Mouse (Mus musculus): ENCODE measurements at regions not wholly inside any gene's neighbourhood (a gene's known extent, or its start where the extent isn't known, plus 50 kb on each side); places are given as distances from the start of the nearest gene placed in this dataset.

DNA sequence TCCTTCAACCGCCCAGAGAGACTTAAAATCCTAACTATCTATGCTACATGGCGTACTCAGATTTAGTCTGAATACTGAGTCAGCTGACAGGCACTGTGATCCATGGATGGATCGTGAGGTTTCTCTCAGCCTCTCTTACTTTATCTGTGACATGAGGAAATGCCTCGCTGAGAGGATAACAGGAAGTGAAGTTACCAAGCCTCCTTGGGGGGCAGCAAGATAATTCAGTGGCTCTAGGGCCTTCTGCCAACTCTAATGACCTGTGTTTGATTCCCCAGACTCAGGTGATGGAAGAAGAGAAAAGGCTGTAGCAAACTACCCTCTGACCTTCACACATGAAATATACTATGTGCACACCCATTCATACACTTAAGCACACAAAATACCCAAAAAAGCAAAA lies 486.3 kb downstream of the Rwdd3 start:
- TF ChIP-seq CHD1 (IDR thresholded peaks at IDR 0.05; ENCODE audit: low read depth, low read length) (no peak), POLR2A (IDR thresholded peaks at IDR 0.05; ENCODE audit: low read depth, low read length) (no peak), ELF1 (IDR thresholded peaks at IDR 0.05; ENCODE audit: low read depth, low read length) (no peak), ZNF384 (IDR thresholded peaks at IDR 0.05; ENCODE audit: low read depth, low read length) (no peak), NRF1 (IDR thresholded peaks at IDR 0.05; ENCODE audit: low read depth, low read length) (no peak), RCOR1 (conservative IDR thresholded peaks at IDR 0.05; ENCODE audit: low read depth, low read length) (no peak), CTCF (conservative IDR thresholded peaks at IDR 0.05 in 1 of 2, IDR thresholded peaks at IDR 0.05 in 1 of 2; ENCODE audit: low read depth in 2 of 2, low read length in 2 of 2) (no peak), MYC (IDR thresholded peaks at IDR 0.05; ENCODE audit: low read depth, low read length) (no peak), UBTF (IDR thresholded peaks at IDR 0.05; ENCODE audit: low read depth, low read length) (no peak), MAX (IDR thresholded peaks at IDR 0.05; ENCODE audit: low read length) (no peak), EP300 (IDR thresholded peaks at IDR 0.05; ENCODE audit: low read length) (no peak), ZKSCAN1 (IDR thresholded peaks at IDR 0.05; ENCODE audit: borderline replicate concordance, low read depth, low read length) (no peak), ETS1 (conservative IDR thresholded peaks at IDR 0.05; ENCODE audit: low read depth, low read length) (no peak)
